Mouse (Mus musculus) kidney, postnatal 36 days (tissue): ENCODE results near the gene Itga8.

ENCODE experiments used
- DNase-seq, 2 experiments: peaks; one replicate each; pipeline ENCODE4 v3.0.0; 2021 to 2022; ENCODE audit warnings: mixed read lengths in 2 of 2

Itga8 gene

GRCm38 (mm10) chr2:12301431-12302170 lies at the start of gene Itga8:
Gene Itga8 (minus strand): TSS chr2:12301922.
- peak; percentile 76 to 93 for DNase-seq

DNA sequence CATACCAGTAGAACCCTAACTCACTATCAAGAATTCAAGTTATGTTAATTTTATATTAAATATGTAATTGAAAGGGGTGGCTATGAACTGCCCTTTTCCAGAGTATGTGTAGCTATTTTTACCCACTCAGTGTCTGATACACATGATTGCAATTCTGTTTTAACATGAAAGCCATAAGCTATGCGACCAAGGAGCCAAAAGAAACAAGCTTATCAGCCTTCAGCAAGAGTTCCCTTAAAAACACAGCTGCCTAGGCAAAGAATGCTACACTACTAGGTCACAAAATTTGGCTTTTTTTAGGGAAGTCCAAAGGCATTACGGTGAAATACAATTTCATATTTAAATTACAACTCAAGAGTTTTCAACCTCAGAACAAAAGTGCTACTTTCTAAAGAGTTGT lies 47.2 kb upstream of the Itga8 start:
- DNase-seq = no peak

DNA sequence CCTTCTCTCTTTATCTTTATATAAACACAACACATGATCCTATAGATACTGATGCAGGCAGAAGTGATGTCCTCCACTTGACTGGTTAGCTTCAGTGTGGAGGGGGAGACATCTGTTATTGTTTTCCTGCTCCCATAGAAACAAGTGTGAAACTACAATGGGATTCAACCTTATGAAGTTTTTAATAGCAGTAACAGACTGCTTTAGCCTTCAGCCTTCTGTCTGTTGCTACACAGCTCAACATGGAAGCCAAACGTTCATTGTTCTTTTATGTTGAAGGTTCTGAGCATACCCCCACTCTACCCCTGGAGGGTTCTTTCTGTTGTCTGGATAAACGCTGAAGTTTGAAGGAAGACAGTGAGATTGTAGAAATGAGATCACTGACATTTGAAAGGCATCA lies 30.2 kb upstream of the Itga8 start:
- DNase-seq = no peak

DNA sequence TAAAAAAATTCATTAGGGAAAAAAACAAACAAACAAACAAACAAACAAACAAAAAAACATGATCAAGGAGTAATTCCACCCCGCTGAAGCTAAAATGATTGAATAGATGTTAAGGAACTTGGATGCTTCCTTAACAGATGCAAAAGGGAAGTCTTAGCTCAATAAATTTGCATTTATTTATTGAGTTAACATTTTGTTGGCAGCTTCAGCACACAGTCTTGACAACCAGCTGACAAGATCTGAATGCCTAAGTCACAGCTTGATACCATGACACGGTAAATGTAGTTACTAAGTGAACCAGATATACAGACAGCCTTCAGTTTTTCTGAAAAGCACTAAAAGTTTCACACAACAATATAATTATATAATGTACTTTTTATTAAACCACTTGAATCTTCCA lies 27.9 kb upstream of the Itga8 start:
- DNase-seq = no peak

- DNase-seq = no peak
Measured at GRCm38 (mm10) chr2:12329068-12329407, 27.3 kb upstream of the Itga8 start.

- no peak for DNase-seq
Measured at GRCm38 (mm10) chr2:12328355-12329067, 26.8 kb upstream of the Itga8 start.

DNA sequence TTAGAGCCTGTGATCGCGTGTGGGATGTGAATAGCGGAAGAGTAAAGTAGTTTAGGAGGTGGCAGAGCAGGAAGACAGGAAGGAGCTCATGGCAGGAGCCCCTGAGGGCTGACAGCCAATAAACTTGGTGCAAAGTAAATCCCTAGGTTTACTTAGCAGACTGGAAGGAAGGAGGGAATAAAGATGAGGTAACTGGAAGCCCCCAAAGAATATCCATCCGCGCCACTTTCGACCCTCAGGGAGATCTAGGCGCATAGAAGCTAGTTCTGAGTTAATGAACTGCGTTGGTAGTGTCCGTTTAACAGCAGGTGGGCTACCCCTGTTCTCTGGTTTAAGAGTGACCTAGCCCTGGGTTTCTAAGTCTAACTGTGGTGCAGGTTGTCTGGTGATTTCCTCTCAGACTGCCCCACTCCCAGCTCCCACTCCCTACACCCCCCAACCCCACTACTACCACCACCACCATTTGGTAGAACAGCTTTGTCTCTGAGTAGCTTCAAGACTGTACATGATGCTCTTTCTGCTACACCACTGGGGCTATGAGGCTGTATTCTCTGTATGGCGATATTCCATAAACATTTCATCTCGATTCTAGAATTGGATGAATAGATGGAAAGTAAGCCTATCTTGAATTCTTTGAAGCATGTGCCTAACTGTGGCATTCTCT lies 26.1 kb upstream of the Itga8 start:
- no peak for DNase-seq

DNA sequence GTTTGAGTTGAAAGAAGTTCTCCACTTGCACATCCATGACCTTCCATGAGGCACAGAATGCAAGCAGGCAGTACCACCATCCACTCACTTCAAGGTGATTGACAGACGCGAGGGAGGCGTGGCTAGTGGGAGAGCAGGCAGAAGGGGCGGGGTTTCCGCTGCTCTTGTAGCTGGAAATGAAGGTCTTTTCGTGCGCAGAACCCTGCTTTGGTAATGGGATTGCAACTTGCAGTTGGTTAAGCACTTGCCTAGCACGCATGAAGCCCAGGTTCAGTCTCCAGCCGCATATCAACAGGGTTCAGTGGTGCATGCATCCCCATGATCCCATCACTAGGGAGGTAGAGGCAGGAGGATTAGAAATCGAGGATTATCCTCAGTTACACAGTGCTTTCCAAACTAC lies 25.5 kb upstream of the Itga8 start:
- peak; percentile 31 to 62 for DNase-seq

DNA sequence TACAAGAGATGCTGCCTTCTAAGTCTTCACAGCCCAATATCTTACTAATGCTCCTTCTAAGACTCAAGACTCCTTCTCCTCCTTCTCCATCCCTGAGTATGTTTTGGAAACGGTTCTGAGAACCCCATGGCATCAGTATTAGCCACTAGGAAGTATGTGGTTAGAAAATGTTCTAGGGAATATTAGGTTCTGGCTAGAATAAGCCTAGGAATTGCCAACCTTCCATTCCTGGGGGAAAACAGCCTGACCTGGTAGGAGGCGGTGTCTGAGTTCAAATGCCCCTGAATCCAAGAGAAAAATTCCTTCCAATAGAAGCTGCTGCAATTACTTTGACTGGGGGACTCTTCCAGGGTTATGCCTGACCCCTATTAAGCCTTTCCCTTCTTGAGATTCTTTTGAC lies 24.1 kb upstream of the Itga8 start:
- DNase-seq = no peak

DNA sequence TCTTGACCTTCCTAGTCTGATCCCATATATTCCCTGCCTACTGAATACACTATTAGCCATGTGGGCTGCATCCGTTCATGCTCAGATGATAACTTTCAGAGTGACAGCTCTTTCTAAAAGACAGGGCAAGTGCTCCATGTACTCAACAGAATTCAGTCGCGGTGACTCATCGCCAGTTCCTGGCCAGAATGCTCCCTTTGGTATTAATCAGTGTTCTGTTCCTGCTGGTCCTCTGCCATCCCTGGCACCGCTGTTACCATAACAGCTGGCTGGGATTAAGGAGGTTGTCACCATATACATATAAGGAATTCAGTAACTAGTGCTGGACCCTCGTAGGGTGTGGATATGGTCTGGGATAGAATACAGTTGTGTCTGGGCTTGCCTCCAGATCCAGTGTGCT lies 23.7 kb upstream of the Itga8 start:
- no peak for DNase-seq

DNA sequence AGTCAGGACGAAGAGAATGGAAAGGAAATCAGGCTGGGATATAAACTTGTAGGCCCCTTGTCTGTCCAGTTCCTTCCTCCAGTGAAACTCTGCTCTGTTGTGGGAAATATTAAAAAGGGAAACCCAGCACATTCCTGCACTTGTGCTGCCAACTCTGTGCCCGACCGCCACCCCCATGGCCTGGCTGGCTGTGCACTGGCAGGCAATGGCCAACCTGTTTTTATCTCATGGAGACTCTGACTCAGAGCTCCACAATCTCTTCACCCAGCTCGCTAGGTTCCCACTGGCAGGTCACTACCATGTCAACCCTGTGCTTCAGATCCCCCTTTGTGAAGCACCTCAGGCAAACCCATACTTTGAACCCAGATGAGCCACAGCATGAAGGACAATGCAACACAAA lies 19.2 kb upstream of the Itga8 start:
- DNase-seq = no peak

GRCm38 (mm10) chr2:12318715-12319114 lies 17.0 kb upstream of the Itga8 start:
- no peak for DNase-seq

DNA sequence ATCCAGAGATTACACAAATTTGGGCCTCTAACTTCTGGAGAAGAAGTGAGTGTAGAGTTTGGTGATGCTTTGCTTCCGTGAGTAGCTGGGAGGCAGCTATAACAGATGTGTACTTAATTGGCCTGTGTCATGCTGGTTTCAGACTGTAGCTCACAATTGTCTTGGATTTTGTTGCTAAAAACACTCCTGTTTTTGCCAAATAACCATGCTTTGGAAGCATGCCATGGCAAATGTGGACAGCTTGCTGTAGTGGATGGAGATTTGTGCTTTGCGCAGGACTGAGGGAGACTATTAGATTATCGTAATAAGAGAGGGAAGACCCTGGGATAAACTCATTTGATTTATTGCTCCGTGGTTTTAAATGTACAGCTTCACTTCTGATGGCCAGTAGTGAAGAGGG lies 16.3 kb upstream of the Itga8 start:
- no peak for DNase-seq

GRCm38 (mm10) chr2:12317343-12317742 lies 15.6 kb upstream of the Itga8 start:
- no peak for DNase-seq

DNA sequence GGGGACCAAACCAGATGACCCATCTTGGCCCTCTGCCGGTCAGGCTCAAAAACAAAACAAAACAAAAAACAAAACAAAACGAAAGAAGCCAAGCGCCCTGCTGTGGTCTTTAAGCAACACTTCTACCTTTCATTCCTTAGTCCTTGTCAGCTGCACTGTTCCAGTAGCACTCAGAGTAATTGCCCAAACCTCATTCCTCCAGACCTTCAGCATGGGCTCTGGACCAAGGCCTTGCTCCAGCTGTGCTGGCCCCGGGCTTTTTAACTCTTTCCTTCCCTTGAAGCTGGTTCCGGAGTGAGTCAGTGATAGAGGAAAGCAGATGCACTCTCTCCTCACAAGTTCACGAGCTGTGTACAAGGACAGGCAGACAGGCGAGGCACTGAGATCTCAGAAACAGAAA lies 14.6 kb upstream of the Itga8 start:
- no peak for DNase-seq

GRCm38 (mm10) chr2:12314028-12314427 lies 12.3 kb upstream of the Itga8 start:
- DNase-seq = no peak

- no peak for DNase-seq
Measured at GRCm38 (mm10) chr2:12308466-12308865, 6.7 kb upstream of the Itga8 start.

- peak; percentile 33 to 50 for DNase-seq
Measured at GRCm38 (mm10) chr2:12307311-12307710, 5.6 kb upstream of the Itga8 start.

- DNase-seq = no peak
Measured at GRCm38 (mm10) chr2:12305064-12305650, 3.4 kb upstream of the Itga8 start.

- DNase-seq = no peak
Measured at GRCm38 (mm10) chr2:12300449-12301228, 1.1 kb downstream of the Itga8 start.

DNA sequence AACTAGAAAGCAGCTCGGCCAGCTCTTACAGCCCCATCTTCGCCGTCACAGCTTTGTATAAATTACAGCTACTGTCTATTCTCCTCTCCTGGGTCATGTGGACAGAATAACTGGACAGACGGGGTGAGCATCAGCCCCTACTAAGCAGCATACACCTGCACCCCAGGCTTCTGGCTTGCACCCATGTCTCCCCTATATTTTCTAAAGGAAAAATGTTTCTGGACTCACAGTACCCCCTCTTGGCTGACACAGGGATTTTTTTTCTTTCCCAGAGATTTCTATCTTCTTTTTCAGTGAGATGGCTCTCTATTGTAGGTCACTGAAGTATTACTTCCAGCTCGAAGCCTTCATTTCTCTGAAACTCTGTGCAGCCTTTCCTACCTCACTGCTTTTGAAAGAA lies 4.4 kb downstream of the Itga8 start:
- no peak for DNase-seq

- DNase-seq = no peak
Measured at GRCm38 (mm10) chr2:12295150-12295549, 6.6 kb downstream of the Itga8 start.

- DNase-seq = no peak
Measured at GRCm38 (mm10) chr2:12294060-12294459, 7.7 kb downstream of the Itga8 start.
